Mouse (Mus musculus): ENCODE measurements around the gene Camsap2. TPM values are rescaled to one million over a fixed set of nuclear protein-coding genes. Genes with fewer than 3 reads are reported as not detected.
A peak's percentile ranks its signal among the peaks of the same experiment; 100 is the strongest.

The Camsap2 gene
- total RNA-seq (2022), result 10 to 100 TPM; 31.6 to 46.8 (median 39.7) TPM

- DNase-seq, result peak; percentile 92
These were observed at the start of gene Camsap2 for GRCm38 (mm10) chr1:136345454-136346372. Gene Camsap2, minus strand, starts transcription at chr1:136346104.

GRCm38 (mm10) chr1:136395073-136395472, 49.2 kb upstream of the Camsap2 start:
- no peak for DNase-seq

- DNase-seq, result no peak
These were observed 48.6 kb upstream of the Camsap2 start for GRCm38 (mm10) chr1:136394506-136394905.

GRCm38 (mm10) chr1:136386914-136387313, 41.0 kb upstream of the Camsap2 start:
- no peak for DNase-seq

- no peak for DNase-seq
These were observed 35.7 kb upstream of the Camsap2 start for GRCm38 (mm10) chr1:136381583-136381982.

- no peak for DNase-seq
These were observed 35.3 kb upstream of the Camsap2 start for GRCm38 (mm10) chr1:136381169-136381568.

GRCm38 (mm10) chr1:136380606-136381005, 34.7 kb upstream of the Camsap2 start:
- DNase-seq, result no peak

- DNase-seq, result no peak
These were observed 34.3 kb upstream of the Camsap2 start for GRCm38 (mm10) chr1:136380161-136380560.

GRCm38 (mm10) chr1:136379261-136379660, 33.4 kb upstream of the Camsap2 start:
- no peak for DNase-seq

GRCm38 (mm10) chr1:136365986-136366385, 20.1 kb upstream of the Camsap2 start:
- DNase-seq, result no peak

GRCm38 (mm10) chr1:136364711-136365110, 18.8 kb upstream of the Camsap2 start:
- no peak for DNase-seq

- no peak for DNase-seq
These were observed 17.1 kb upstream of the Camsap2 start for GRCm38 (mm10) chr1:136363035-136363434.

GRCm38 (mm10) chr1:136362567-136362966, 16.7 kb upstream of the Camsap2 start:
- no peak for DNase-seq

- DNase-seq, result no peak
These were observed 15.5 kb upstream of the Camsap2 start for GRCm38 (mm10) chr1:136361373-136361772.

GRCm38 (mm10) chr1:136360909-136361308, 15.0 kb upstream of the Camsap2 start:
- DNase-seq, result no peak

- DNase-seq, result no peak
These were observed 13.0 kb upstream of the Camsap2 start for GRCm38 (mm10) chr1:136358841-136359360.

- no peak for DNase-seq
These were observed 9.7 kb upstream of the Camsap2 start for GRCm38 (mm10) chr1:136355651-136356050.

GRCm38 (mm10) chr1:136350699-136351200, 4.8 kb upstream of the Camsap2 start:
- DNase-seq, result no peak

- no peak for DNase-seq
These were observed 2.2 kb upstream of the Camsap2 start for GRCm38 (mm10) chr1:136348137-136348536.

- DNase-seq, result no peak
These were observed 1.2 kb upstream of the Camsap2 start for GRCm38 (mm10) chr1:136347140-136347539.

GRCm38 (mm10) chr1:136346373-136347035, 600 bp upstream of the Camsap2 start:
- DNase-seq, result no peak

GRCm38 (mm10) chr1:136344768-136345453, 993 bp downstream of the Camsap2 start:
- DNase-seq, result peak; percentile 12

- no peak for DNase-seq
These were observed 1.6 kb downstream of the Camsap2 start for GRCm38 (mm10) chr1:136344281-136344680.

All from adrenal gland, adult 8-10 months (tissue).